Mouse (Mus musculus) forebrain, embryonic 14.5 days (tissue): ENCODE measurements around the gene Mon2. TPM values are rescaled to one million over a fixed set of nuclear protein-coding genes. Genes with fewer than 3 reads are reported as not detected.

Experiments
- ATAC-seq: fragments of 200-750 bp; cut with Nextera tagmentation; 2 replicates; pipeline ENCODE4 v1.8.0; 2017; ENCODE audit warnings: mild to moderate bottlenecking, moderate library complexity
- DNase-seq: peaks from one replicate; pipeline ENCODE4 v3.0.0-alpha.2; 2015; ENCODE audit warnings: low spot score
- H3K27ac ChIP-seq: fragments of 300-500 bp; sonication (generic); 2 replicates; pipeline ENCODE4 v1.5.1; 2014; ENCODE audit warnings: low read depth, mild to moderate bottlenecking, control low read depth, low read length, moderate library complexity
- H3K27me3 ChIP-seq: fragments of 300-500 bp; sonication (generic); replicated peaks from 2 replicates; pipeline ENCODE4 v1.6.1; 2014; ENCODE audit warnings: low read length, control low read depth, mixed read lengths; ENCODE audit not compliant: control insufficient read depth, insufficient read depth
- H3K36me3 ChIP-seq: fragments of 300-500 bp; sonication (generic); 2 replicates; pipeline ENCODE4 v1.6.1; 2014; ENCODE audit warnings: low read length, control low read depth; ENCODE audit not compliant: control insufficient read depth, insufficient read depth
- H3K4me1 ChIP-seq: fragments of 300-500 bp; sonication (generic); 2 replicates; pipeline ENCODE4 v1.6.1; 2014; ENCODE audit warnings: antibody characterized with exemption, low read length, control low read depth; ENCODE audit not compliant: control insufficient read depth, insufficient read depth
- H3K4me2 ChIP-seq: fragments of 300-500 bp; sonication (generic); 2 replicates; pipeline ENCODE4 v1.6.1; 2014; ENCODE audit warnings: mild to moderate bottlenecking, control low read depth, low read length
- H3K4me3 ChIP-seq: fragments of 300-500 bp; sonication (generic); 2 replicates; pipeline ENCODE4 v1.5.1; 2014; ENCODE audit warnings: low read depth, low read length, control low read depth
- H3K9ac ChIP-seq: fragments of 300-500 bp; sonication (generic); 2 replicates; pipeline ENCODE4 v1.6.1; 2014; ENCODE audit warnings: mild to moderate bottlenecking, low read length, control low read depth, moderate library complexity
- H3K9me3 ChIP-seq: fragments of 300-500 bp; sonication (generic); replicated peaks from 2 replicates; pipeline ENCODE4 v1.6.1; 2016; ENCODE audit warnings: low read length, control low read depth, mixed read lengths; ENCODE audit not compliant: control insufficient read depth
- whole genome bisulfite sequencing: fragments of 180-500 bp; shearing (Covaris S2); extraction: QIAGEN DNeasy Blood & Tissue Kit; methylation state at CpG from one replicate; pipeline ENCODE4 v1.1.7; 2014; 5-methylcytosine and 5-hydroxymethylcytosine counted together
- polyA plus RNA-seq: library from polyadenylated mRNA; unstranded; fragments of >200 nt; fragmentation: Nextera tagmentation; extraction: Ambion mirVana; gene quantifications from 2 replicates; pipeline ENCODE4 v1.2.1, GENCODE M21; 2014

Gene Mon2
- polyA plus RNA-seq, 1 experiment from 2014 or later: 23.5 TPM

GRCm38 (mm10) chr10:122991648-122992047 is 84.7 kb downstream of the Mon2 start:
- Histone ChIP-seq H3K4me3 (no peak overlapping the region), H3K36me3 (peaks cover 32% of the 10 kb centered on the region), H3K27ac (0 out of 2 replicates have a peak overlapping the region, but pooled peaks have one; percentile 22), H3K4me1 (peaks cover 10% of the 10 kb centered on the region), H3K9ac (no peak overlapping the region), H3K27me3 (no peaks in the 10 kb centered on the region), H3K9me3 (no peaks in the 10 kb centered on the region), H3K4me2 (no peak overlapping the region)
- no peak for DNase-seq
- ATAC-seq: no peak
- WGBS: 89% methylated on average over 9 of the region's 9 CpGs

- 85% methylated on average over 9 of the region's 9 CpGs for WGBS
- peak; percentile 55 for DNase-seq
- H3K9ac ChIP-seq: no peak overlapping the region
Measured at GRCm38 (mm10) chr10:122991053-122991452, 85.3 kb downstream of the Mon2 start.

GRCm38 (mm10) chr10:122990606-122991005 is 85.7 kb downstream of the Mon2 start:
- DNase-seq: no peak
- Histone ChIP-seq H3K4me3 (no peak overlapping the region), H3K4me1 (peaks cover 10% of the 10 kb centered on the region), H3K27ac (0 out of 2 replicates have a peak overlapping the region, but pooled peaks have one; percentile 46), H3K36me3 (peaks cover 23% of the 10 kb centered on the region), H3K9ac (no peak overlapping the region), H3K4me2 (no peak overlapping the region), H3K27me3 (no peaks in the 10 kb centered on the region), H3K9me3 (no peaks in the 10 kb centered on the region)
- no peak for ATAC-seq
- 92% methylated on average over 6 of the region's 6 CpGs for WGBS

More at GRCm38 (mm10) chr10:122991053-122991452, 85.3 kb downstream of the Mon2 start:
- H3K4me3 ChIP-seq: no peak overlapping the region
- no peaks in the 10 kb centered on the region for H3K9me3 ChIP-seq
- H3K4me2 ChIP-seq: no peak overlapping the region
- H3K36me3 ChIP-seq: peaks cover 26% of the 10 kb centered on the region
- H3K27me3 ChIP-seq: no peaks in the 10 kb centered on the region
- H3K27ac ChIP-seq: 0 out of 2 replicates have a peak overlapping the region, but pooled peaks have one; percentile 22
- ATAC-seq: no peak
- H3K4me1 ChIP-seq: peaks cover 10% of the 10 kb centered on the region

GRCm38 (mm10) chr10:122989916-122990315 is 86.4 kb downstream of the Mon2 start:
- H3K4me3 ChIP-seq: no peak overlapping the region
- no peak for ATAC-seq
- 91% methylated on average over 9 of the region's 9 CpGs for WGBS

GRCm38 (mm10) chr10:122988372-122988771 is 87.9 kb downstream of the Mon2 start:
- Histone ChIP-seq H3K9ac (no peak overlapping the region), H3K27me3 (no peaks in the 10 kb centered on the region), H3K9me3 (no peaks in the 10 kb centered on the region), H3K4me1 (peaks cover 17% of the 10 kb centered on the region), H3K36me3 (peaks cover 10% of the 10 kb centered on the region; the same call in 1 of the 2 replicates), H3K4me3 (no peak overlapping the region), H3K27ac (no peak overlapping the region), H3K4me2 (no peak overlapping the region)
- no peak for ATAC-seq
- WGBS: 86% methylated on average over 7 of the region's 7 CpGs
- no peak for DNase-seq

More at GRCm38 (mm10) chr10:122989916-122990315, 86.4 kb downstream of the Mon2 start:
- Histone ChIP-seq H3K4me1 (peaks cover 10% of the 10 kb centered on the region), H3K4me2 (no peak overlapping the region), H3K9me3 (no peaks in the 10 kb centered on the region), H3K27ac (no peak overlapping the region), H3K36me3 (peaks cover 16% of the 10 kb centered on the region), H3K27me3 (no peaks in the 10 kb centered on the region), H3K9ac (no peak overlapping the region)
- DNase-seq: peak; percentile 42

GRCm38 (mm10) chr10:122987671-122988128 is 88.6 kb downstream of the Mon2 start:
- Histone ChIP-seq H3K36me3 (peaks cover 9% of the 10 kb centered on the region; the same call in 1 of the 2 replicates), H3K4me2 (no peak overlapping the region), H3K27ac (peak overlapping the region; percentile 35; the same call in 1 of the 2 replicates), H3K4me1 (peaks cover 24% of the 10 kb centered on the region), H3K27me3 (no peaks in the 10 kb centered on the region), H3K9ac (no peak overlapping the region), H3K4me3 (no peak overlapping the region), H3K9me3 (no peaks in the 10 kb centered on the region)
- ATAC-seq (no peak), DNase-seq (peak; percentile 76)
- WGBS: 26% methylated on average over 9 of the region's 9 CpGs

GRCm38 (mm10) chr10:122986320-122987225 is 89.7 kb downstream of the Mon2 start:
- ATAC-seq (peak; percentile 77), DNase-seq (peak; percentile 82)
- H3K9me3 ChIP-seq: no peaks in the 10 kb centered on the region
- H3K4me2 ChIP-seq: peak overlapping the region; percentile 61
- peak overlapping the region; percentile 100 for H3K9ac ChIP-seq
- peaks cover 24% of the 10 kb centered on the region for H3K4me1 ChIP-seq
- H3K27ac ChIP-seq: peak overlapping the region; percentile 100
- peak overlapping the region; percentile 92 for H3K4me3 ChIP-seq
- WGBS: 11% methylated on average over 52 of the region's 54 CpGs
- H3K36me3 ChIP-seq: peaks cover 10% of the 10 kb centered on the region; the same call in 1 of the 2 replicates
- no peaks in the 10 kb centered on the region for H3K27me3 ChIP-seq

- Histone ChIP-seq H3K36me3 (peaks cover 11% of the 10 kb centered on the region), H3K4me1 (peaks cover 24% of the 10 kb centered on the region), H3K4me3 (peak overlapping the region; percentile 92), H3K9me3 (no peaks in the 10 kb centered on the region), H3K9ac (peak overlapping the region; percentile 100), H3K27me3 (no peaks in the 10 kb centered on the region), H3K27ac (peak overlapping the region; percentile 100), H3K4me2 (peak overlapping the region; percentile 91)
- under 1% methylated on average over 47 of the region's 115 CpGs for WGBS
- peak; percentile 92 for DNase-seq
- ATAC-seq: peak; percentile 88
Measured at GRCm38 (mm10) chr10:122985515-122986319, 90.6 kb downstream of the Mon2 start.
